Mouse (Mus musculus) kidney, embryonic 15.5 days (tissue): ENCODE data around the gene Trcg1. TPM values are rescaled to one million over a fixed set of nuclear protein-coding genes. Genes with fewer than 3 reads are reported as not detected.
A peak's percentile ranks its signal among the peaks of the same experiment; 100 is the strongest.

Source experiments
- ATAC-seq: fragments of 200-750 bp; cut with Nextera tagmentation; replicated peaks from 2 replicates; pipeline ENCODE4 v1.8.0; 2017; ENCODE audit warnings: moderate TSS enrichment; ENCODE audit not compliant: low FRiP score
- H3K27ac ChIP-seq: fragments of 300-500 bp; sonication (generic); 2 replicates; pipeline ENCODE4 v1.5.1; 2015; ENCODE audit warnings: mild to moderate bottlenecking, inconsistent platforms
- H3K27me3 ChIP-seq: fragments of 300-500 bp; sonication (generic); 2 replicates; pipeline ENCODE4 v1.6.1; 2015; ENCODE audit warnings: inconsistent platforms
- H3K36me3 ChIP-seq: fragments of 300-500 bp; sonication (generic); 2 replicates; pipeline ENCODE4 v1.6.1; 2015; ENCODE audit warnings: inconsistent platforms
- H3K4me1 ChIP-seq: fragments of 300-500 bp; sonication (generic); 2 replicates; pipeline ENCODE4 v1.6.1; 2015; ENCODE audit warnings: inconsistent platforms
- H3K4me2 ChIP-seq: fragments of 300-500 bp; sonication (generic); 2 replicates; pipeline ENCODE4 v1.6.1; 2015; ENCODE audit warnings: moderate library complexity, mild to moderate bottlenecking, inconsistent platforms
- H3K4me3 ChIP-seq: fragments of 300-500 bp; sonication (generic); replicated peaks from 2 replicates; pipeline ENCODE4 v1.5.1; 2015; ENCODE audit warnings: mild to moderate bottlenecking, inconsistent platforms
- H3K9ac ChIP-seq: fragments of 300-500 bp; sonication (generic); 2 replicates; pipeline ENCODE4 v1.6.1; 2015; ENCODE audit warnings: mild to moderate bottlenecking, inconsistent platforms
- H3K9me3 ChIP-seq: fragments of 300-500 bp; sonication (generic); replicated peaks from 2 replicates; pipeline ENCODE4 v1.6.1; 2016; ENCODE audit warnings: inconsistent platforms
- WGBS: fragments of 180-500 bp; shearing (Covaris S2); methylation state at CpG from one replicate; pipeline ENCODE4 v1.1.7; 2015; ENCODE audit warnings: mixed read lengths; 5-methylcytosine and 5-hydroxymethylcytosine counted together
- polyA plus RNA-seq: library from polyadenylated mRNA; unstranded; fragments of >200 nt; fragmentation: Nextera tagmentation; extraction: Ambion mirVana; gene quantifications from 2 replicates; pipeline ENCODE4 v1.2.1, GENCODE M21; 2015

The Trcg1 gene
- polyA plus RNA-seq, 1 experiment from 2014 or later = not detected

GRCm38 (mm10) chr9:57269384-57269783 is 33.0 kb downstream of the Trcg1 start:
- peaks cover 60% of the 10 kb centered on the region for H3K4me1 ChIP-seq
- WGBS = 29% methylated on average over 1 of the region's 1 CpGs
- H3K4me3 ChIP-seq = no peak overlapping the region
- 0 out of 2 replicates have a peak, but pooled peaks cover 7% of the 10 kb centered on the region for H3K27me3 ChIP-seq
- H3K9me3 ChIP-seq = no peaks in the 10 kb centered on the region
- no peak for ATAC-seq
- no peaks in the 10 kb centered on the region for H3K36me3 ChIP-seq
- no peak overlapping the region for H3K9ac ChIP-seq
- no peak overlapping the region for H3K27ac ChIP-seq
- H3K4me2 ChIP-seq = no peak overlapping the region

GRCm38 (mm10) chr9:57270399-57270798 is 34.0 kb downstream of the Trcg1 start:
- WGBS = 13% methylated on average over 8 of the region's 8 CpGs
- Histone ChIP-seq H3K9me3 (no peaks in the 10 kb centered on the region), H3K4me3 (no peak overlapping the region), H3K9ac (no peak overlapping the region), H3K4me1 (peaks cover 54% of the 10 kb centered on the region), H3K4me2 (no peak overlapping the region), H3K27ac (no peak overlapping the region), H3K36me3 (no peaks in the 10 kb centered on the region), H3K27me3 (0 out of 2 replicates have a peak, but pooled peaks cover 1% of the 10 kb centered on the region)
- peak; percentile 26; the same call in 1 of the 2 replicates for ATAC-seq

GRCm38 (mm10) chr9:57271081-57271480 is 34.7 kb downstream of the Trcg1 start:
- ATAC-seq = 0 out of 2 replicates have a peak, but pooled peaks have one; percentile 14
- no peaks in the 10 kb centered on the region for H3K27me3 ChIP-seq
- no peaks in the 10 kb centered on the region for H3K36me3 ChIP-seq
- WGBS = 44% methylated on average over 1 of the region's 1 CpGs
- peaks cover 48% of the 10 kb centered on the region for H3K4me1 ChIP-seq
- no peak overlapping the region for H3K27ac ChIP-seq
- no peak overlapping the region for H3K4me3 ChIP-seq
- H3K9me3 ChIP-seq = no peaks in the 10 kb centered on the region
- H3K4me2 ChIP-seq = no peak overlapping the region
- no peak overlapping the region for H3K9ac ChIP-seq

- ATAC-seq = no peak
- no peak overlapping the region for H3K4me2 ChIP-seq
- no peak overlapping the region for H3K9ac ChIP-seq
- H3K27ac ChIP-seq = no peak overlapping the region
- no peaks in the 10 kb centered on the region for H3K36me3 ChIP-seq
- no peaks in the 10 kb centered on the region for H3K27me3 ChIP-seq
- WGBS = 56% methylated on average over 9 of the region's 9 CpGs
- no peaks in the 10 kb centered on the region for H3K9me3 ChIP-seq
- H3K4me3 ChIP-seq = no peak overlapping the region
- H3K4me1 ChIP-seq = peaks cover 47% of the 10 kb centered on the region
Observed at GRCm38 (mm10) chr9:57271837-57272562, 35.6 kb downstream of the Trcg1 start.

GRCm38 (mm10) chr9:57272902-57273804 is 36.8 kb downstream of the Trcg1 start:
- Histone ChIP-seq H3K9me3 (no peaks in the 10 kb centered on the region), H3K4me3 (no peak overlapping the region), H3K4me2 (no peak overlapping the region), H3K27ac (no peak overlapping the region), H3K36me3 (no peaks in the 10 kb centered on the region), H3K4me1 (peaks cover 43% of the 10 kb centered on the region), H3K9ac (no peak overlapping the region), H3K27me3 (no peaks in the 10 kb centered on the region)
- WGBS = 62% methylated on average over 8 of the region's 8 CpGs
- ATAC-seq = no peak

- H3K27ac ChIP-seq = no peak overlapping the region
- H3K9me3 ChIP-seq = no peaks in the 10 kb centered on the region
- H3K36me3 ChIP-seq = no peaks in the 10 kb centered on the region
- H3K9ac ChIP-seq = no peak overlapping the region
- no peaks in the 10 kb centered on the region for H3K27me3 ChIP-seq
- 36% methylated on average over 6 of the region's 6 CpGs for WGBS
- no peak overlapping the region for H3K4me2 ChIP-seq
- no peak for ATAC-seq
- peaks cover 47% of the 10 kb centered on the region for H3K4me1 ChIP-seq
- H3K4me3 ChIP-seq = no peak overlapping the region
Observed at GRCm38 (mm10) chr9:57273805-57274494, 37.6 kb downstream of the Trcg1 start.

- Histone ChIP-seq H3K4me2 (no peak overlapping the region), H3K4me1 (peaks cover 41% of the 10 kb centered on the region), H3K27ac (no peak overlapping the region), H3K36me3 (no peaks in the 10 kb centered on the region), H3K9ac (no peak overlapping the region), H3K4me3 (no peak overlapping the region), H3K27me3 (no peaks in the 10 kb centered on the region), H3K9me3 (no peaks in the 10 kb centered on the region)
- no peak for ATAC-seq
Observed at GRCm38 (mm10) chr9:57276311-57276710, 40.0 kb downstream of the Trcg1 start.

- Histone ChIP-seq H3K9ac (no peak overlapping the region), H3K4me1 (peaks cover 53% of the 10 kb centered on the region), H3K9me3 (no peaks in the 10 kb centered on the region), H3K27ac (no peak overlapping the region), H3K4me2 (no peak overlapping the region), H3K4me3 (no peak overlapping the region), H3K36me3 (no peaks in the 10 kb centered on the region), H3K27me3 (no peaks in the 10 kb centered on the region)
- ATAC-seq = no peak
- WGBS = 53% methylated on average over 4 of the region's 4 CpGs
Observed at GRCm38 (mm10) chr9:57278268-57278667, 41.9 kb downstream of the Trcg1 start.

GRCm38 (mm10) chr9:57279441-57279840 is 43.1 kb downstream of the Trcg1 start:
- H3K4me3 ChIP-seq = no peak overlapping the region
- H3K9ac ChIP-seq = no peak overlapping the region
- no peaks in the 10 kb centered on the region for H3K36me3 ChIP-seq
- no peak for ATAC-seq
- peaks cover 57% of the 10 kb centered on the region for H3K4me1 ChIP-seq
- WGBS = 55% methylated on average over 4 of the region's 4 CpGs
- 0 out of 2 replicates have a peak overlapping the region, but pooled peaks have one; percentile 3 for H3K27ac ChIP-seq
- no peak overlapping the region for H3K4me2 ChIP-seq
- H3K9me3 ChIP-seq = no peaks in the 10 kb centered on the region
- no peaks in the 10 kb centered on the region for H3K27me3 ChIP-seq

GRCm38 (mm10) chr9:57281549-57281948 is 45.2 kb downstream of the Trcg1 start:
- H3K9me3 ChIP-seq = no peaks in the 10 kb centered on the region
- WGBS = 14% methylated on average over 20 of the region's 20 CpGs
- H3K4me1 ChIP-seq = peaks cover 57% of the 10 kb centered on the region
- H3K36me3 ChIP-seq = no peaks in the 10 kb centered on the region
- peak overlapping the region; percentile 19; the same call in 1 of the 2 replicates for H3K4me3 ChIP-seq
- no peak overlapping the region for H3K27ac ChIP-seq
- H3K4me2 ChIP-seq = peak overlapping the region; percentile 57
- peak; percentile 75 for ATAC-seq
- H3K9ac ChIP-seq = no peak overlapping the region; the same call in 1 of the 2 replicates
- H3K27me3 ChIP-seq = no peaks in the 10 kb centered on the region

- Histone ChIP-seq H3K4me2 (no peak overlapping the region), H3K9me3 (no peaks in the 10 kb centered on the region), H3K36me3 (no peaks in the 10 kb centered on the region), H3K27me3 (no peaks in the 10 kb centered on the region), H3K4me1 (peaks cover 54% of the 10 kb centered on the region), H3K4me3 (no peak overlapping the region), H3K27ac (no peak overlapping the region), H3K9ac (no peak overlapping the region)
- 65% methylated on average over 3 of the region's 3 CpGs for WGBS
- ATAC-seq = no peak
Observed at GRCm38 (mm10) chr9:57282686-57283085, 46.3 kb downstream of the Trcg1 start.

GRCm38 (mm10) chr9:57283311-57283710 is 47.0 kb downstream of the Trcg1 start:
- no peak overlapping the region for H3K27ac ChIP-seq
- no peak overlapping the region for H3K9ac ChIP-seq
- H3K4me1 ChIP-seq = peaks cover 48% of the 10 kb centered on the region
- no peak for ATAC-seq
- H3K4me2 ChIP-seq = no peak overlapping the region
- H3K9me3 ChIP-seq = no peaks in the 10 kb centered on the region
- no peaks in the 10 kb centered on the region for H3K27me3 ChIP-seq
- no peaks in the 10 kb centered on the region for H3K36me3 ChIP-seq
- WGBS = 65% methylated on average over 4 of the region's 4 CpGs
- no peak overlapping the region for H3K4me3 ChIP-seq
